Mouse (Mus musculus) embryonic facial prominence, embryonic 12.5 days (tissue): ENCODE results near the gene Grk6. TPM values are rescaled to one million over a fixed set of nuclear protein-coding genes. Genes with fewer than 3 reads are reported as not detected.

Source experiments
- ATAC-seq: fragments of 200-750 bp; cut with Nextera tagmentation; 2 replicates; pipeline ENCODE4 v1.8.0; 2017; ENCODE audit not compliant: insufficient number of reproducible peaks, insufficient read depth, low FRiP score, low TSS enrichment
- H3K27ac ChIP-seq: fragments of 300-500 bp; sonication (generic); 2 replicates; pipeline ENCODE4 v1.5.1; 2016; ENCODE audit warnings: mild to moderate bottlenecking
- H3K27me3 ChIP-seq: fragments of 300-500 bp; sonication (generic); 2 replicates; pipeline ENCODE4 v1.6.1; 2016; ENCODE audit warnings: mild to moderate bottlenecking, moderate library complexity
- H3K36me3 ChIP-seq: fragments of 300-500 bp; sonication (generic); 2 replicates; pipeline ENCODE4 v1.6.1; 2016; ENCODE audit warnings: mild to moderate bottlenecking
- H3K4me1 ChIP-seq: fragments of 300-500 bp; sonication (generic); 2 replicates; pipeline ENCODE4 v1.6.1; 2016
- H3K4me2 ChIP-seq: fragments of 300-500 bp; sonication (generic); replicated peaks from 2 replicates; pipeline ENCODE4 v1.6.1; 2016; ENCODE audit warnings: mild to moderate bottlenecking, moderate library complexity
- H3K4me3 ChIP-seq: fragments of 300-500 bp; sonication (generic); 2 replicates; pipeline ENCODE4 v1.5.1; 2016; ENCODE audit warnings: mild to moderate bottlenecking
- H3K9ac ChIP-seq: fragments of 300-500 bp; sonication (generic); 2 replicates; pipeline ENCODE4 v1.6.1; 2016; ENCODE audit warnings: mild to moderate bottlenecking, moderate library complexity
- H3K9me3 ChIP-seq: fragments of 300-500 bp; sonication (generic); 2 replicates; pipeline ENCODE4 v1.6.1; 2016; ENCODE audit warnings: mild to moderate bottlenecking, moderate library complexity
- WGBS: fragments of 180-500 bp; shearing (Covaris S2); methylation state at CpG from one replicate; pipeline ENCODE4 v1.1.7; 2016; 5-methylcytosine and 5-hydroxymethylcytosine counted together
- polyA plus RNA-seq: library from polyadenylated mRNA; unstranded; fragments of >200 nt; fragmentation: Nextera tagmentation; extraction: Ambion mirVana; gene quantifications from 2 replicates; pipeline ENCODE4 v1.2.1, GENCODE M21; 2016

Gene Grk6
- polyA plus RNA-seq, 1 experiment from 2014 or later: 68.3 TPM

GRCm38 (mm10) chr13:55494883-55495621 is 50.2 kb downstream of the Grk6 start:
- H3K9ac ChIP-seq: no peak overlapping the region
- peaks cover 20% of the 10 kb centered on the region for H3K4me1 ChIP-seq
- no peak overlapping the region for H3K4me3 ChIP-seq
- peaks cover 26% of the 10 kb centered on the region for H3K36me3 ChIP-seq
- H3K9me3 ChIP-seq: no peaks in the 10 kb centered on the region
- no peak overlapping the region for H3K4me2 ChIP-seq
- no peaks in the 10 kb centered on the region for H3K27me3 ChIP-seq
- WGBS: 30% methylated on average over 18 of the region's 18 CpGs
- H3K27ac ChIP-seq: no peak overlapping the region
- no peak for ATAC-seq

GRCm38 (mm10) chr13:55495702-55496101 is 50.8 kb downstream of the Grk6 start:
- ATAC-seq: no peak
- 33% methylated on average over 4 of the region's 4 CpGs for WGBS
- Histone ChIP-seq H3K27me3 (no peaks in the 10 kb centered on the region), H3K4me2 (no peak overlapping the region), H3K9me3 (no peaks in the 10 kb centered on the region), H3K36me3 (peaks cover 32% of the 10 kb centered on the region), H3K4me1 (peaks cover 20% of the 10 kb centered on the region), H3K4me3 (no peak overlapping the region), H3K9ac (no peak overlapping the region), H3K27ac (no peak overlapping the region)

- H3K4me1 ChIP-seq: peaks cover 20% of the 10 kb centered on the region
- H3K9ac ChIP-seq: no peak overlapping the region
- ATAC-seq: no peak
- no peak overlapping the region for H3K27ac ChIP-seq
- 84% methylated on average over 6 of the region's 6 CpGs for WGBS
- peaks cover 40% of the 10 kb centered on the region for H3K36me3 ChIP-seq
- no peak overlapping the region for H3K4me3 ChIP-seq
- H3K9me3 ChIP-seq: no peaks in the 10 kb centered on the region
- H3K27me3 ChIP-seq: no peaks in the 10 kb centered on the region
- no peak overlapping the region for H3K4me2 ChIP-seq
These were observed 51.8 kb downstream of the Grk6 start for GRCm38 (mm10) chr13:55496661-55497060.

- H3K9ac ChIP-seq: no peak overlapping the region
- H3K36me3 ChIP-seq: peaks cover 62% of the 10 kb centered on the region
- H3K4me2 ChIP-seq: no peak overlapping the region
- H3K4me1 ChIP-seq: peaks cover 20% of the 10 kb centered on the region
- H3K4me3 ChIP-seq: no peak overlapping the region
- no peaks in the 10 kb centered on the region for H3K9me3 ChIP-seq
- H3K27me3 ChIP-seq: no peaks in the 10 kb centered on the region
- H3K27ac ChIP-seq: no peak overlapping the region
- 61% methylated on average over 11 of the region's 11 CpGs for WGBS
- ATAC-seq: no peak
These were observed 54.0 kb downstream of the Grk6 start for GRCm38 (mm10) chr13:55498906-55499305.

GRCm38 (mm10) chr13:55500575-55500974 is 55.7 kb downstream of the Grk6 start:
- Histone ChIP-seq H3K27me3 (no peaks in the 10 kb centered on the region), H3K27ac (no peak overlapping the region), H3K4me1 (peaks cover 10% of the 10 kb centered on the region), H3K4me3 (no peak overlapping the region), H3K4me2 (no peak overlapping the region), H3K9ac (no peak overlapping the region), H3K36me3 (peaks cover 78% of the 10 kb centered on the region), H3K9me3 (no peaks in the 10 kb centered on the region)
- WGBS: 81% methylated on average over 10 of the region's 10 CpGs
- ATAC-seq: no peak

GRCm38 (mm10) chr13:55502405-55502804 is 57.5 kb downstream of the Grk6 start:
- Histone ChIP-seq H3K36me3 (peaks cover 92% of the 10 kb centered on the region), H3K4me3 (no peak overlapping the region), H3K4me1 (no peaks in the 10 kb centered on the region), H3K4me2 (no peak overlapping the region), H3K9ac (no peak overlapping the region), H3K27ac (no peak overlapping the region), H3K9me3 (no peaks in the 10 kb centered on the region), H3K27me3 (no peaks in the 10 kb centered on the region)
- 85% methylated on average over 8 of the region's 8 CpGs for WGBS
- ATAC-seq: no peak

- H3K27ac ChIP-seq: no peak overlapping the region
- H3K4me2 ChIP-seq: no peak overlapping the region
- no peak for ATAC-seq
- no peak overlapping the region for H3K9ac ChIP-seq
- no peak overlapping the region for H3K4me3 ChIP-seq
- H3K9me3 ChIP-seq: no peaks in the 10 kb centered on the region
- peaks cover 94% of the 10 kb centered on the region for H3K36me3 ChIP-seq
- 88% methylated on average over 5 of the region's 5 CpGs for WGBS
- H3K4me1 ChIP-seq: no peaks in the 10 kb centered on the region
- H3K27me3 ChIP-seq: no peaks in the 10 kb centered on the region
These were observed 59.5 kb downstream of the Grk6 start for GRCm38 (mm10) chr13:55504390-55504789.

- no peak overlapping the region for H3K4me2 ChIP-seq
- no peaks in the 10 kb centered on the region for H3K9me3 ChIP-seq
- peaks cover 97% of the 10 kb centered on the region for H3K36me3 ChIP-seq
- H3K27me3 ChIP-seq: no peaks in the 10 kb centered on the region
- H3K9ac ChIP-seq: no peak overlapping the region
- no peak overlapping the region for H3K4me3 ChIP-seq
- 94% methylated on average over 9 of the region's 9 CpGs for WGBS
- no peak for ATAC-seq
- peaks cover 9% of the 10 kb centered on the region for H3K4me1 ChIP-seq
- H3K27ac ChIP-seq: no peak overlapping the region
These were observed 60.9 kb downstream of the Grk6 start for GRCm38 (mm10) chr13:55505810-55506209.

- H3K27ac ChIP-seq: no peak overlapping the region
- ATAC-seq: no peak
- H3K36me3 ChIP-seq: peaks cover 89% of the 10 kb centered on the region
- H3K27me3 ChIP-seq: no peaks in the 10 kb centered on the region
- no peak overlapping the region for H3K9ac ChIP-seq
- H3K9me3 ChIP-seq: no peaks in the 10 kb centered on the region
- no peak overlapping the region for H3K4me2 ChIP-seq
- 96% methylated on average over 10 of the region's 10 CpGs for WGBS
- H3K4me3 ChIP-seq: no peak overlapping the region
- peaks cover 18% of the 10 kb centered on the region for H3K4me1 ChIP-seq
These were observed 61.8 kb downstream of the Grk6 start for GRCm38 (mm10) chr13:55506697-55507096.

- H3K4me1 ChIP-seq: peaks cover 25% of the 10 kb centered on the region
- H3K27ac ChIP-seq: no peak overlapping the region
- H3K4me2 ChIP-seq: no peak overlapping the region
- H3K9ac ChIP-seq: no peak overlapping the region
- H3K9me3 ChIP-seq: no peaks in the 10 kb centered on the region
- WGBS: 58% methylated on average over 11 of the region's 11 CpGs
- no peak for ATAC-seq
- H3K4me3 ChIP-seq: no peak overlapping the region
- no peaks in the 10 kb centered on the region for H3K27me3 ChIP-seq
- peaks cover 78% of the 10 kb centered on the region for H3K36me3 ChIP-seq
These were observed 63.0 kb downstream of the Grk6 start for GRCm38 (mm10) chr13:55507877-55508276.

- H3K4me3 ChIP-seq: no peak overlapping the region
- H3K36me3 ChIP-seq: peaks cover 72% of the 10 kb centered on the region
- no peak for ATAC-seq
- 93% methylated on average over 10 of the region's 10 CpGs for WGBS
- no peak overlapping the region for H3K9ac ChIP-seq
- H3K9me3 ChIP-seq: no peaks in the 10 kb centered on the region
- H3K27ac ChIP-seq: no peak overlapping the region
- H3K4me1 ChIP-seq: peaks cover 25% of the 10 kb centered on the region
- H3K4me2 ChIP-seq: no peak overlapping the region
- H3K27me3 ChIP-seq: no peaks in the 10 kb centered on the region
These were observed 63.7 kb downstream of the Grk6 start for GRCm38 (mm10) chr13:55508531-55508930.

- peak; percentile 6; the same call in 1 of the 2 replicates for ATAC-seq
- H3K27ac ChIP-seq: peak overlapping the region; percentile 88
- 24% methylated on average over 3 of the region's 3 CpGs for WGBS
- H3K4me2 ChIP-seq: peak overlapping the region; percentile 66
- no peaks in the 10 kb centered on the region for H3K9me3 ChIP-seq
- H3K9ac ChIP-seq: 0 out of 2 replicates have a peak overlapping the region, but pooled peaks have one; percentile 87
- H3K4me3 ChIP-seq: peak overlapping the region; percentile 89; the same call in 1 of the 2 replicates
- no peaks in the 10 kb centered on the region for H3K27me3 ChIP-seq
- H3K4me1 ChIP-seq: peaks cover 28% of the 10 kb centered on the region
- H3K36me3 ChIP-seq: peaks cover 54% of the 10 kb centered on the region
These were observed 65.4 kb downstream of the Grk6 start for GRCm38 (mm10) chr13:55510332-55510667.
